Mouse (Mus musculus): ENCODE measurements around the gene Tmem132d.

DNA sequence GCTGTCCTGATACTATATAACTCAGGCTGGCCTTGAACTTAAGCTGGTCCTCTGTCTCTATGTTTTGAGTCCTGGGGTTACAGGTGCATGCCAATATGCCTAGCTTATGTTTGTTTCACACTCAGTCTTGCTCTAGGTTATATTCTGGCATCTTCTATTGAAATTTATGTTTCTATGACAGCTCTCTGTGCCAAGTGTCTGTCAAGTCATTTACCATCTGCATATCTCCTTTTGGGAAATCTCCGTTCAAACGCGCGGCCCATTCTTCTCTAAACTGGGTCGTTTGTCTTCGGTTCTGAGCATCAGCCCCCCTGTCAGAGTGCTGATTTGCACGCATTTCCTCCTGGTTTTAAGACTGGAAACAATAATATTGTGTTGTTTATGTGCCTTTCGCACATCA is 319.8 kb downstream of the Tmem132d start:
- TF ChIP-seq ZC3H11A (IDR thresholded peaks at IDR 0.05; ENCODE audit: borderline replicate concordance, low read depth, low read length): no peak
- TF ChIP-seq ZNF384 (IDR thresholded peaks at IDR 0.05; ENCODE audit: low read depth, low read length): no peak
- no peak for TF ChIP-seq CHD2 (IDR thresholded peaks at IDR 0.05; ENCODE audit: low read depth, low read length)
- no peak for TF ChIP-seq MAFK (IDR thresholded peaks at IDR 0.05; ENCODE audit: insufficient read depth, low read depth, low read length)
